Mouse (Mus musculus): ENCODE measurements around the gene Amt. TPM values are rescaled to one million over a fixed set of nuclear protein-coding genes. Genes with fewer than 3 reads are reported as not detected.
"Not testable (repeated sequence)": the region's sequence is repeated elsewhere in the genome, so short reads cannot be mapped to it uniquely, and the experiment has no call there.

The Amt gene
- polyA plus RNA-seq, 1 experiment from 2014 or later, result 15.3 TPM

DNA sequence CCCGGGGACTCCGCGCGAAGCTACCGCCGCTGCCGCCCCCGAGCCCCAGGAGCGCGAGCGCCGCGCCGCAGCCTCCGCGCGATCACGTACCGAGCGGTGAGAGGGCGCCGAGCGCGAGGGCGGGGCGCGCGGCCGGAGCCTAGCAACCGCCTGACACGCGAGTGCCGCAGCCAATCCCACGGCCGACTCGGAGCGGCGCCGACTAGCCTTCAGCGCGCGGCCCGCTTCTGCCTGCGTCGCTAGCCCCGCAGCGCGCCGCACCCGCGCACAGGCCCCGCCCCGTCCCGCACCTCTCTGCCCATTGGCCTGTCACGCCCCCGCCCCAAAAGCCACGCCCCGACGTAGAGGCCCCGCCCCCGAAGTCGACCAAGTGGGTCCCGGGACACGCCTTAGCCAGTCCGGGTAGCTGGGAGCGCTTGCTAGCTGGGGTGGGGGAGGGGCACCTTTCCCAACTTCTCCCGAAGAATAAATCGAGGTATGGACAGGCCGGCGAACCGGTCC, 32.9 kb upstream of the Amt start, which contains the start of gene Dag1:
Dag1 (minus strand) TSS at position 269 of the 501 bp plus-strand sequence.
- Histone ChIP-seq H3K27me3 (ENCODE audit: control insufficient read depth, insufficient read depth, low read length) (no peaks in the 10 kb centered on the region), H3K4me3 (ENCODE audit: low read depth, low read length) (peak within 1 kb of the TSS; percentile 97), H3K36me3 (ENCODE audit: control insufficient read depth, insufficient read depth, low read length) (no peaks in the 10 kb centered on the region), H3K27ac (ENCODE audit: low read depth, low read length) (peak within 1 kb of the TSS; percentile 98), H3K9ac (ENCODE audit: low read depth, low read length) (peak within 1 kb of the TSS; percentile 97), H3K4me2 (peak within 1 kb of the TSS; percentile 83), H3K4me1 (ENCODE audit: control insufficient read depth, insufficient read depth, low read length) (peaks cover 51% of the 10 kb centered on the region), H3K9me3 (replicated peaks; ENCODE audit: control insufficient read depth, low read length) (no peaks in the 10 kb centered on the region)
- WGBS (ENCODE audit: insufficient replicate concordance), result under 1% methylated on average over 60 of the region's 71 CpGs
- peak; percentile 93 for ATAC-seq (replicated peaks; ENCODE audit: insufficient number of reproducible peaks, low FRiP score, low TSS enrichment)

DNA sequence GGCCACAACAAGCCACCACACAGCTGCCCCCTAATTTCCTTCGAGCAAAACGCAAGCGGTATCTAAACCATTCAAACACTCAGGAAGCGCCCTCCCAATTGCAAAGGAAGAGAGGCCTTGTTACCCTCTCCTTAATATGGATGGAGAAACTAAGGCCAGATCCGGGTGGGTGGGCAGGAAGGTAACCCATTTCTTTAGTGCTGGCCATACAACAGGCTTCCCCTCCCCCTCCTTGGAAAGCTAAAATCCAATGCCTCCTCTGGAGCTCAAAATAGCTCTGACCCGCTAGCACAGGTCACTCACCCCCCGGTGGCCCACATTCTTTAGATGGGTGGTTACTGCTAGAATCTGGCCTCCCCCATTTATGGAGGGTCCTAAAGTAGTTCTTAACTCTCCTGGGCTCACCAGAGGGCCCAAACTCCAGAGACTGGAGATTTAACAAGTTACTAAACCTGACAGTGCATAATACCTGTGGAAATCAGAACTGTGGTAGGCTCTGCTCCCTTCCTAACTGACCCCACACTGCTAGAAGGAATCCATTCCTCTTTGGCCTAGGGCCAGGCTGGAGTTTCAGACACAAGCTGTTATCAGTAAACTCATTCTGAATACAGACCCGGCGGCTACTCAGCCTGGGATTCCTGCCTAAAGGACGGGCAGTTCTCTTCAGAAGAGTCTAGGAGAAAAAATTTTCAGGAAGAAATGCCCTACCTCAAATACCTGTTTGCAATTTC, 32.3 kb upstream of the Amt start:
- ATAC-seq (replicated peaks; ENCODE audit: insufficient number of reproducible peaks, low FRiP score, low TSS enrichment), result peak; percentile 24; the same call in 1 of the 2 replicates
- Histone ChIP-seq H3K4me1 (ENCODE audit: control insufficient read depth, insufficient read depth, low read length) (peaks cover 49% of the 10 kb centered on the region), H3K4me2 (peak overlapping the region; percentile 83), H3K4me3 (ENCODE audit: low read depth, low read length) (peak overlapping the region; percentile 97), H3K27me3 (ENCODE audit: control insufficient read depth, insufficient read depth, low read length) (no peaks in the 10 kb centered on the region), H3K27ac (ENCODE audit: low read depth, low read length) (peak overlapping the region; percentile 98), H3K9me3 (replicated peaks; ENCODE audit: control insufficient read depth, low read length) (no peaks in the 10 kb centered on the region), H3K36me3 (ENCODE audit: control insufficient read depth, insufficient read depth, low read length) (no peaks in the 10 kb centered on the region), H3K9ac (ENCODE audit: low read depth, low read length) (peak overlapping the region; percentile 97)
- 2% methylated on average over 10 of the region's 10 CpGs for WGBS (ENCODE audit: insufficient replicate concordance)

DNA sequence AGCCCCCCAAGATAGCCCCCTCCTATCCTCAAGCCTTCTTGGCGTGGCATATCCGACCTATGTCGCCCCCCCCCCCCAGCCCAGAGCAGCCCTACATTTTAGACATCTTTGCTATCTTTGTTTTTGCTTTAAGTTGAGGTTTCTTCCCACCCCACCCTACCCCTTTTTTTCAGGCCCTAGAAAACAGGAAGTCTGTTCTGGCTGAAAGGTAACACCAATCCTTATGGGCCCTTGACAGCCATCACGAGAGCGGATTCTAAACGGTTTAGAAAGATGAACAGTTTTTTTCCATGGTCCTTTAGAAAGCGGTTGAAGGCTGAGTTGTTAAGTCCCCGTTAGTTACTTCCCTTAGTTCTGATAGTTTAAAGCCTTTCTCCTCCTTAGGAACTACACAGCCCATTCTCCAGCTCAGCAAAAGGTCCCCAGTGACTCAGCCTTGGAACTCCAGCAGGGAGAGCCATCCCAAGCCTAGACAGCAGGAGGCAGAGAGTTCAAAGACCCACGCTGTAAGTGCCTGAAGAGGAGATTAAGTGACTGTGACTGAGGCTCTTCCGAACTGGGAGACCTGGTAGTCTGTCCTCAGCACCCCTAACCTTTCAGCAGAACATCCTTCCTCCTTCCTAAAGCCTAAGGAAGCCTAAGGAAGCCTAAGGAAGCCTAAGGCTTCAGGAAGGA, 30.3 kb upstream of the Amt start:
- H3K27ac ChIP-seq (ENCODE audit: low read depth, low read length), result peak overlapping the region; percentile 59; the same call in 1 of the 2 replicates
- peaks cover 39% of the 10 kb centered on the region for H3K4me1 ChIP-seq (ENCODE audit: control insufficient read depth, insufficient read depth, low read length)
- no peak for ATAC-seq (replicated peaks; ENCODE audit: insufficient number of reproducible peaks, low FRiP score, low TSS enrichment)
- no peaks in the 10 kb centered on the region for H3K27me3 ChIP-seq (ENCODE audit: control insufficient read depth, insufficient read depth, low read length)
- H3K4me3 ChIP-seq (ENCODE audit: low read depth, low read length), result no peak overlapping the region
- WGBS (ENCODE audit: insufficient replicate concordance), result 45% methylated on average over 9 of the region's 10 CpGs
- no peak overlapping the region for H3K4me2 ChIP-seq
- H3K9ac ChIP-seq (ENCODE audit: low read depth, low read length), result no peak overlapping the region
- no peaks in the 10 kb centered on the region for H3K36me3 ChIP-seq (ENCODE audit: control insufficient read depth, insufficient read depth, low read length)
- no peaks in the 10 kb centered on the region for H3K9me3 ChIP-seq (replicated peaks; ENCODE audit: control insufficient read depth, low read length)

DNA sequence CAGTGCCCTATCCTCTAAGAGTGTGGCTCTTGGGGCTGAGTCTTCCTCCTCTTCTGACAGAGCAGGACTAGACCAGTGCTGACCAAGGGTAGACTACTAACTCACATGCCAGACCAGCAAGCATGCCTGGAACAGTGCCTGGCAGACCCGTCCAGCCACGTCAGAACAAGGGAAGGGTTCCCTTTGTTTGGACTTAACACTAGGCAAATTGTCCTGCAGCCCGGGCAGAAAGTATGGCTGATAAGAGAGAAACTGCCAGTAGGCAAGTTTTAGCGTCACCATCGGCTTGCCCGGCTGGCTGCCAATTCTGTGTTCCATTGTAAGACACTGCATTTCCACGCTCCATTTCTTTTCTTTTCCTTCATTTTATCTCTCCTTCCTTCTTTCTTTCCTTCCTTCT, 29.0 kb upstream of the Amt start:
- no peak for ATAC-seq (replicated peaks; ENCODE audit: insufficient number of reproducible peaks, low FRiP score, low TSS enrichment)
- H3K4me3 ChIP-seq (ENCODE audit: low read depth, low read length), result no peak overlapping the region
- no peak overlapping the region for H3K4me2 ChIP-seq
- no peak overlapping the region for H3K9ac ChIP-seq (ENCODE audit: low read depth, low read length)
- no peaks in the 10 kb centered on the region for H3K9me3 ChIP-seq (replicated peaks; ENCODE audit: control insufficient read depth, low read length)
- H3K36me3 ChIP-seq (ENCODE audit: control insufficient read depth, insufficient read depth, low read length), result no peaks in the 10 kb centered on the region
- WGBS (ENCODE audit: insufficient replicate concordance), result 63% methylated on average over 7 of the region's 7 CpGs
- H3K27me3 ChIP-seq (ENCODE audit: control insufficient read depth, insufficient read depth, low read length), result no peaks in the 10 kb centered on the region
- peaks cover 35% of the 10 kb centered on the region for H3K4me1 ChIP-seq (ENCODE audit: control insufficient read depth, insufficient read depth, low read length)
- H3K27ac ChIP-seq (ENCODE audit: low read depth, low read length), result 0 out of 2 replicates have a peak overlapping the region, but pooled peaks have one; percentile 6

DNA sequence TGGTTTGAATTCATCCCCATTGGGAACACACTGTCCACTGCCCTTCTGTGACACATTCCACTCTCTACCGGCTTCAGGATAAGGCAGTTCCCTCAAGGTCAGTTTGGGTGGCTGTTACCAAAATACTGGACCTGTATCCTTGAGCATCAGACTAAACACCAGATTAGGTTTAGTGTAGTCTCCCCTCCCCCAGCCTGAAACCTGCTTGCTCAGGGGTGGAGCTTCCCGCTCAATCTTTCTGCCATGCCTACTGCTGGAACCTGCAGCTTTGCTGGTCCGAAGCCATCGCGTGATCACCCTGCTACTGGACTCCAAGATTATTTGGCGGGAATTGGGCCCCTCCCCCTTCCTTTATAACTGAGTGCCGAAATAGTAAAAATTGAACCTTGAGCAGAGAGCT, 28.0 kb upstream of the Amt start:
- not testable (repeated sequence) for ATAC-seq (replicated peaks; ENCODE audit: insufficient number of reproducible peaks, low FRiP score, low TSS enrichment); H3K4me2 ChIP-seq; H3K27me3 ChIP-seq (ENCODE audit: control insufficient read depth, insufficient read depth, low read length); H3K4me3 ChIP-seq (ENCODE audit: low read depth, low read length); H3K36me3 ChIP-seq (ENCODE audit: control insufficient read depth, insufficient read depth, low read length); H3K27ac ChIP-seq (ENCODE audit: low read depth, low read length); H3K9ac ChIP-seq (ENCODE audit: low read depth, low read length); H3K9me3 ChIP-seq (replicated peaks; ENCODE audit: control insufficient read depth, low read length)
- WGBS (ENCODE audit: insufficient replicate concordance), result 56% methylated on average over 6 of the region's 7 CpGs
- peaks cover 36% of the 10 kb centered on the region for H3K4me1 ChIP-seq (ENCODE audit: control insufficient read depth, insufficient read depth, low read length)

DNA sequence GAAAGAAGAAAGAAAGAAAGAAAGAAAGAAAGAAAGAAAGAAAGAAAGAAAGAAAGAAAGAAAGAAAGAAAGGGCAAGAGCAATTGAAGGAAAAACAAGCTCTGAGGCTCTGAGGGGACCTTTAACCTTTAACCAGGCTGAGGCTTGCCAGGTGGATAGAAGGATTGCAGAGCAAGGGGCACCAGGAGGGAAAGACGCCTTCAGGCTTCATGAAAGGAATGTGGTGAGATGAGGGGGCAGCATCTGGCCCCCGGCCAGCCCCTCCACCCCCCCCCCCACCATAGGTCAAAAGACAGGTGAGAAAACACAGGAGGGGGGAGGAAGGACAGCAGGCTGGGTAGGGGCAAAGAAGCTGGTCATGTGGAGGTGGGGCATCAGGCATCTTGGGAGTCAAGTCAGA, 24.7 kb upstream of the Amt start:
- H3K36me3 ChIP-seq (ENCODE audit: control insufficient read depth, insufficient read depth, low read length), result no peaks in the 10 kb centered on the region
- H3K4me3 ChIP-seq (ENCODE audit: low read depth, low read length), result no peak overlapping the region
- no peak overlapping the region for H3K4me2 ChIP-seq
- no peak overlapping the region for H3K27ac ChIP-seq (ENCODE audit: low read depth, low read length)
- ATAC-seq (replicated peaks; ENCODE audit: insufficient number of reproducible peaks, low FRiP score, low TSS enrichment), result no peak
- 24% methylated on average over 2 of the region's 2 CpGs for WGBS (ENCODE audit: insufficient replicate concordance)
- H3K9me3 ChIP-seq (replicated peaks; ENCODE audit: control insufficient read depth, low read length), result no peaks in the 10 kb centered on the region
- no peaks in the 10 kb centered on the region for H3K27me3 ChIP-seq (ENCODE audit: control insufficient read depth, insufficient read depth, low read length)
- no peak overlapping the region for H3K9ac ChIP-seq (ENCODE audit: low read depth, low read length)
- H3K4me1 ChIP-seq (ENCODE audit: control insufficient read depth, insufficient read depth, low read length), result peaks cover 24% of the 10 kb centered on the region

DNA sequence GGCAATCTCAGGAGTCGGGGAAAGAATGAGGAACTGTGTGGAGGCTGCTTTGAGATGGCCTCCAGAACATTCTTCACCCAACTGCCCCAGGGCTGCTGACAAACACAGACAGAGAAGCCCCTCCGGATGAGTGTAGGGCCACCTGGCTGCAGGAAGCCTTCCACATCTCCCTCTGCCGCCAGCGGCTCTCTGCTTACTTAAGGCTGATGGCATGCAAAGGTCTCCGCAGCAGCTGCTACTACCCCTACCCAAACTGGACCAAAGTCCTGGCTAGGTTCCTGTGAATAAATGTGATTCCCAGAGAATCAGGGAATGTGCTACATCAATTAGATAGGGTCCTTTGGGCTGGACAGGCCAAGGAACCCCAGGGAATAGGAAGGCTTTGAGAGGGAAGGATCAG, 24.0 kb upstream of the Amt start:
- Histone ChIP-seq H3K4me1 (ENCODE audit: control insufficient read depth, insufficient read depth, low read length) (peaks cover 19% of the 10 kb centered on the region), H3K9me3 (replicated peaks; ENCODE audit: control insufficient read depth, low read length) (no peaks in the 10 kb centered on the region), H3K27ac (ENCODE audit: low read depth, low read length) (no peak overlapping the region), H3K36me3 (ENCODE audit: control insufficient read depth, insufficient read depth, low read length) (no peaks in the 10 kb centered on the region), H3K9ac (ENCODE audit: low read depth, low read length) (no peak overlapping the region), H3K27me3 (ENCODE audit: control insufficient read depth, insufficient read depth, low read length) (no peaks in the 10 kb centered on the region), H3K4me3 (ENCODE audit: low read depth, low read length) (no peak overlapping the region), H3K4me2 (no peak overlapping the region)
- 49% methylated on average over 5 of the region's 5 CpGs for WGBS (ENCODE audit: insufficient replicate concordance)
- ATAC-seq (replicated peaks; ENCODE audit: insufficient number of reproducible peaks, low FRiP score, low TSS enrichment), result no peak

DNA sequence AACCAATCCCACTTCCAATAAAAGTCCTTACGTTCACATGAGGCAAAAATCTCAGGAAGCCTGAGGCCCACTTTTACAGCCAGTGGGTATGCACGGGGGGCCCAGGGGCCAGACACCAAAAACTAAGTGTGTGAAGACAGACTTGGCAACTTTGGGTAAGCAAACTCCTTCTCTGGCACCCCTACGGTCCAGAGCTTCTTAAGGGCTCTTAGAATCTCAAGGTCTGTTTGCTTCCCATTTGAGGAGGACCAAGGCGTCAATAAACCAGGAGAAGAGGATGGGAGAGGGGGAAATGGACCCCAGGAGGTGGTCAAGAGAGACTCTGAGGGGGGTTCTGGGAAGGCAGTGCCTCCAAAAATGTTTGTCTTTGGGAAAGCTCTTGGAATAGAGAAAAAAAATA, 23.2 kb upstream of the Amt start:
- no peak overlapping the region for H3K4me2 ChIP-seq
- no peaks in the 10 kb centered on the region for H3K9me3 ChIP-seq (replicated peaks; ENCODE audit: control insufficient read depth, low read length)
- no peaks in the 10 kb centered on the region for H3K36me3 ChIP-seq (ENCODE audit: control insufficient read depth, insufficient read depth, low read length)
- WGBS (ENCODE audit: insufficient replicate concordance), result 76% methylated on average over 4 of the region's 4 CpGs
- H3K4me3 ChIP-seq (ENCODE audit: low read depth, low read length), result no peak overlapping the region
- H3K27ac ChIP-seq (ENCODE audit: low read depth, low read length), result no peak overlapping the region
- no peaks in the 10 kb centered on the region for H3K27me3 ChIP-seq (ENCODE audit: control insufficient read depth, insufficient read depth, low read length)
- no peak overlapping the region for H3K9ac ChIP-seq (ENCODE audit: low read depth, low read length)
- peaks cover 17% of the 10 kb centered on the region for H3K4me1 ChIP-seq (ENCODE audit: control insufficient read depth, insufficient read depth, low read length)
- no peak for ATAC-seq (replicated peaks; ENCODE audit: insufficient number of reproducible peaks, low FRiP score, low TSS enrichment)

Data from heart, embryonic 11.5 days (tissue).